Mouse (Mus musculus): ENCODE data around the gene B4galnt2. TPM values are rescaled to one million over a fixed set of nuclear protein-coding genes. Genes with fewer than 3 reads are reported as not detected.
"Not testable (repeated sequence)": the region's sequence is repeated elsewhere in the genome, so short reads cannot be mapped to it uniquely, and the experiment has no call there.

The B4galnt2 gene
- total RNA-seq (2018; cell fraction: chromatin; rRNA removed) = 1 to 10 TPM in 1 of 26 experiments, under 1 TPM in 12, not detected in 13; 0.39 to 1.4 (median 0.57) TPM
- under 1 TPM; 0.23 to 0.74 (median 0.51) TPM for total RNA-seq (2018; cell fraction: cytosol; rRNA removed)
- total RNA-seq (2018; cell fraction: nucleus; rRNA removed) = 1 to 10 TPM in 2 of 26 experiments, under 1 TPM in 11, not detected in 13; 0.30 to 1.3 (median 0.71) TPM
- 0.19 to 0.55 TPM (median 0.33 TPM) in 3 replicates for polyA plus RNA-seq (2018)

DNA sequence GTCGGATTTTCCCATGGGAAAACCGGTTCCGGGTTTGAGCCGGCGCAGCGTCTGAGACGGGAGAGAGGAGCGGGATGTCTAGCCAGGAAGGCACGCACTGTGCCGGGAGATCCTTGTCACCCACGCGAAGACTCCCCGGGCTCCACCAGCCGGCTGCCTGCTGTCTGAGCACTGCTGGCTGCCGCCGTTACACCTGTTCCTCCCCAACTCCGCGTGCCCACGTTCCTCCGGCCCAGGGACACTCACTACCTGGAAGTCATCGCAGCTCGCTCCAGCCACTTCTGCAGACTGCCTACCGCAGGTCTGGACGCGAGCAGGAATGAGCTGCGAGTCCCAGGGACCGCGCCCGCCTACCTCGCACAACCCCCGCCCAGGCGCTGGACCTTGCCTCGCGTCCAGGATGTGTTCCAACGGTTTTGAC lies at the start of gene B4galnt2:
Gene B4galnt2 (minus strand): TSS at position 321 of the 421 bp plus-strand sequence.
- H3K36me3 ChIP-seq (ENCODE audit: inconsistent target) = no peaks in the 10 kb centered on the region

DNA sequence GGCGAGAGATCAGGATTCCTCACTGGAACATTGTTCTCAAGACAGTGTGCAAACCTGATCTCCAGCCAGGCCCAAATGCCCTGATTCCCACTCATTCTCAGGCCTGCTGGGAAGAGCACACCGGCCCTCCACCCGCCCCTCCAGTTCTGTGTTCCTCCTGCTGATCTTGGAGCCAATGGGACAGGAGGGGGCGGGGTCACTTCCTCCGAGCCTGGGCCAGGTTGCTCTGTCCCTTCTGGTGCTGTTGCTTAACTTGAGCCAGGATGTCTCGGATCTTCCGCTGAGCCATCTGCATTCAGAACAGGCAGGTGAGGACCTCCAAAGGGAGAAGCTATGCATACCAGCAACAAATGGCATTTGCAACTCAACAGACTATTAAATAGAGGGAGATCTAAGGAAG lies 48.6 kb upstream of the B4galnt2 start:
- WGBS (ENCODE audit: missing documents) = 70% methylated on average over 7 of the region's 7 CpGs
- H3K36me3 ChIP-seq (ENCODE audit: inconsistent target) = no peaks in the 10 kb centered on the region
- H3K27ac ChIP-seq = no peak overlapping the region
- H3K4me3 ChIP-seq (ENCODE audit: inconsistent target) = no peak overlapping the region
- no peaks in the 10 kb centered on the region for H3K79me2 ChIP-seq (ENCODE audit: inconsistent target)

More for the DNA sequence above, at the start of gene B4galnt2:
- Histone ChIP-seq H3K79me2 (ENCODE audit: inconsistent target) (no peaks in the 10 kb centered on the region), H3K27ac (no peak within 1 kb of the TSS), H3K4me3 (ENCODE audit: inconsistent target) (no peak within 1 kb of the TSS)
- WGBS (ENCODE audit: missing documents) = 3% methylated on average over 35 of the region's 35 CpGs

DNA sequence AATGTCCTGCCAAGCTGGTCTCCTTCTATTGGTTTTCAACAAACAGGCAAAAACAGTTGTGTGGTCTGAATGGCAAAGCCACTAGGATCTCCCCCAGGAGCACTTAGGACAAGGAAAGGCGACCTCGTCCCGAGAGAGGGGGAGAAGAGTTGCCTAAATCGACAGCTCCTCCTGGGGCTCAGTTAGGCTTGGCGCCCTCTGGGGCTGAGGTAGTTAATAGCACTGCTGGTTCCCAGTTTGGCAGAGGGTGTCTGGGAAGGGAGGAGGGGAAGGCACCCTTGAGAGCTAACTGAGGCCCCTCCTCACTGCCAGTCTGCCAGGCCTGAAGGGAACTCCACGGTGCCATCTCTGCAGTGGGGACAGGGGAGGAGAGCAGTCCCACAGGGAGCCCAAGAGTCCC lies 44.5 kb upstream of the B4galnt2 start:
- Histone ChIP-seq H3K4me3 (ENCODE audit: inconsistent target) (no peak overlapping the region), H3K27ac (no peak overlapping the region), H3K36me3 (ENCODE audit: inconsistent target) (no peaks in the 10 kb centered on the region), H3K79me2 (ENCODE audit: inconsistent target) (no peaks in the 10 kb centered on the region)
- 73% methylated on average over 6 of the region's 6 CpGs for WGBS (ENCODE audit: missing documents)

DNA sequence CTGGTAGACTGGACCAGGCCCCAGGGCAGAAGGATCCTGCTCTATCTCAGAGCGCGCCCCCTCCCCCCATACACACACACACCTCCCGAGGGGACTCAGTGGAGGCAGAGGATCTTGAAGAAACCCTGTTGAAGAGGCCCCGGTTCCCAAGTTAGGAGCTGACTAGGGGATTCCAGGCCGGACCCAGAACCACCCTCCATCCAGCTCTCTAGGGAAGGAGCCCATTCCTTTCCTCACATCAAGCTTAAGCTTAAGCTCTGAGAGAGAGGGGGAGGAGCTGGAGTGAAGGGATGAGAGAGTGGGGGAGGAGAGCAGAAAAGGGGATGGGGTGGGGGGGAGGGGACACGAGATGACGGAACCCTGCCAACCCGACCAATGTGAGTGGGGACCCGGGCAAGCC lies 43.6 kb upstream of the B4galnt2 start:
- Histone ChIP-seq H3K27ac (no peak overlapping the region), H3K79me2 (ENCODE audit: inconsistent target) (no peaks in the 10 kb centered on the region), H3K4me3 (ENCODE audit: inconsistent target) (no peak overlapping the region), H3K36me3 (ENCODE audit: inconsistent target) (no peaks in the 10 kb centered on the region)
- 100% methylated on average over 3 of the region's 9 CpGs for WGBS (ENCODE audit: missing documents)

DNA sequence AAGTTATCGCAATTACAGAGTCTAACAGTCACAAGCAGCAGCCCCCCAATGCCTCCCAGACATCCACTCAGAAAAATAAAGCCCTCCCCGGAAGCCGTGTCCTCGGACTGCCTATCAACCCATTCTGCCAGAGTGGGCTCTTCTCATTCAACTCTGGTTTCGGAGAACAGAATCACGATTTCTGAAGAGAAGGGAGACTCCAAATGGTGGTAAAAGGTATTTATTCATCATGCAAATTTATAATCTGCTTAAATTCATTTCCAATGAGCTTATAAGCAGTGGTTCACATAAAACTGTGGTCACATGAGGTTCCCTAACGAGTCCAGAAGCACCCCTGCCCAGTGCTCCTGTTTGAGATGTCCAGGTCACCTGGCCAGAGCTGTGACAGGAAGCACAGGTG lies 42.7 kb upstream of the B4galnt2 start:
- Histone ChIP-seq H3K4me3 (ENCODE audit: inconsistent target) (no peak overlapping the region), H3K27ac (no peak overlapping the region), H3K79me2 (ENCODE audit: inconsistent target) (no peaks in the 10 kb centered on the region), H3K36me3 (ENCODE audit: inconsistent target) (no peaks in the 10 kb centered on the region)
- WGBS (ENCODE audit: missing documents) = 83% methylated on average over 7 of the region's 7 CpGs

DNA sequence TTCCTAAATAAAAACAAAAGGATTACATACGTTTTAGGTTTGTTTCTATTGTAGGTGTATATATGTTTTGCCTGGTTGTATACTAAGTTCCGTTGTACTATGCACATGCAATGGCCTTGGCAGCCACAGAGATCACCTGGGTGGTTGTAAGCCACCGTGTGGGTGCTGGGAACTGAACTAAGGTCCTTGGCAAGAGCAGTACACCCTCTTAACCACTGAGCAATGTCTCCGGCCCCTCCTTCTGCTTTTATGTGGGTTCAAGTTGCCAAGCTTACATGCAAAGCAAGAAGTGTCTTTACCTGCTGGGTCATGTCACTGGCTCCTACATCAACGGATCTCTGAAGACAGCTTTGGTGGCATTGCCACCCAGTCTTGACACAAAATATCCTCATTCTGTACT lies 38.6 kb upstream of the B4galnt2 start:
- H3K79me2 ChIP-seq (ENCODE audit: inconsistent target) = no peaks in the 10 kb centered on the region
- no peak overlapping the region for H3K27ac ChIP-seq
- H3K4me3 ChIP-seq (ENCODE audit: inconsistent target) = no peak overlapping the region
- H3K36me3 ChIP-seq (ENCODE audit: inconsistent target) = no peaks in the 10 kb centered on the region
- 85% methylated on average over 5 of the region's 5 CpGs for WGBS (ENCODE audit: missing documents)

DNA sequence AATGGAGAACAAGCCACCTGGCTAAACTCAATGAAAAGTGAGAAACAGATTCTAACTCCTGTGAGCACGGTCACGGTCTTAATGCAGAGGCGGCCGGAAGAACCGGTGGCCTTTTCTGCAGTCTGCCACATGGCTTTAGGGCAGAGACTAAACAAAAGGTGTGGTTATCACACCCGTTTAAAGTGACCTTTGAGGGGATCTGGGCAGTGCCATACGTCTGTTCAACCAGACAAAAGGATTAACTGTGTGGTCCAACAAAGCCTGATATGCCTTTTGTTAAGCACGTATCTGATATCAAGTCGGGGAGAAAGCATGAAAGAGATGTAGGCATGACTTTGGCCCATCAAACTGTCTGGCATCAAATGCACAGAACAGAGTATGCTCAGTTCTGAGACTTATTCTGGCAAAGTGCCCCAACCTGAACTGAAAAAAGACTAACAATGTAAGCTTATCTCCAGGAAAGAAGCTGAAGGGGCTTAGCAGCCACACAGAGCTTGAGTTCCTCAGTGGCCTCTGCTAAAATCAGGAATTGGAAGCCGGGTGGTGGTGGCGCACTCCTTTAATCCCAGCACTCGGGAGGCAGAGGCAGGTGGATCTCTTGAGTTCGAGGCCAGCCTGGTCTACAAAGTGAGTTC lies 31.3 kb upstream of the B4galnt2 start:
- WGBS (ENCODE audit: missing documents) = 90% methylated on average over 13 of the region's 13 CpGs

DNA sequence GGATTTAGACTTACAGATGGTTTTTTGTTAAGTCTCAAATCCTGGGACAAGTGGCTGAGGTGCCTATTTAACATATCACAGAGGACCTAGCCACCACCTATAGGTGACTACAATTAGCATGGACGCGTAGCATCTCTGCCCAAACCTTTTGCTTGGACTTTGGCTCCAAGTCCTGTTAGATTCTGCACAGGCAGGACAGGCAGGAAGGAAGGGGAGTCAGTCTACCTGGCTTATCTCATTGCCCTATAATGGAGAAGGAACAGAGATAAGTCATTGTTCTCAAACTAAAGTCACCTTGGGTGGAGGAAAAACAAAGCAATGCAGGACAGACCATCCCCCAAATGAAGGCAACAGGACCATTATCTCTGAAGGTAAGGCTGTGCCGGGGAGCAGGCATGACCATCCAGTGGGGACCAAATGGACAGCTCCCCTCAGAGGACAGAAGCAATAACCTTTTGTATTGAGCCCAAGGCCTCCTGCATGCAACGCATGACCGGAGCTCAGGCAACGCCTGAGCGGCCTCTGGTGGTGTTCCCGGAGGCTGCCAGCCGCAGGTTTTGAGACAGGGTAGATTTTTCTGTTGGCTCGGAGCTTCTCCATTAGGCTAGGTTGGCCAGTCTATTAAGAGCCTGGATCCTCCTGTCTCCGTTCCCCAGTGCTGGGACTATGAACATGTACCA lies 25.3 kb upstream of the B4galnt2 start:
- H3K4me3 ChIP-seq (ENCODE audit: inconsistent target) = no peak overlapping the region
- WGBS (ENCODE audit: missing documents) = 34% methylated on average over 11 of the region's 11 CpGs
- no peaks in the 10 kb centered on the region for H3K79me2 ChIP-seq (ENCODE audit: inconsistent target)
- H3K27ac ChIP-seq = no peak overlapping the region
- no peaks in the 10 kb centered on the region for H3K36me3 ChIP-seq (ENCODE audit: inconsistent target)

More for the DNA sequence above, 31.3 kb upstream of the B4galnt2 start:
- no peak overlapping the region for H3K27ac ChIP-seq
- H3K79me2 ChIP-seq (ENCODE audit: inconsistent target) = no peaks in the 10 kb centered on the region
- H3K36me3 ChIP-seq (ENCODE audit: inconsistent target) = no peaks in the 10 kb centered on the region
- no peak overlapping the region for H3K4me3 ChIP-seq (ENCODE audit: inconsistent target)

DNA sequence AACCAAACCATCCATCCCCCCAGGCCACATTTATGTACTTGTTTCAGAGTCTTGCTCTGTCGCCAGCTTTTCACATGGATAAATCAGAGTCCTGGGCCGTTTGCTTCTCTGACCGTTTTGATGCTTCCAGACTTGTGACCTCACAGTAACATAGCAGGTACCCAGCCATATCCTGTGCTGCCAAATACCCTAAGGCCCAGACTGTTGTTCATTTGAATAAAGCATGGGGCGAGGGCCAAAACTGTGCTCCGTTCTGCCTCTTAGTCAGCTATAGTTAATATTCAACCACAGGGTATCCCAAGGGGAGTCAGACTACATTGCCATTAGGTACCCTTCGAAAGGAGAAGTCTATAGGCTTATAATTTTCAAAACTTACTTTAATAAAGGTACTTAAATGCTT lies 21.7 kb upstream of the B4galnt2 start:
- no peaks in the 10 kb centered on the region for H3K36me3 ChIP-seq (ENCODE audit: inconsistent target)
- no peak overlapping the region for H3K27ac ChIP-seq
- WGBS (ENCODE audit: missing documents) = 93% methylated on average over 6 of the region's 6 CpGs
- H3K79me2 ChIP-seq (ENCODE audit: inconsistent target) = no peaks in the 10 kb centered on the region
- no peak overlapping the region for H3K4me3 ChIP-seq (ENCODE audit: inconsistent target)

DNA sequence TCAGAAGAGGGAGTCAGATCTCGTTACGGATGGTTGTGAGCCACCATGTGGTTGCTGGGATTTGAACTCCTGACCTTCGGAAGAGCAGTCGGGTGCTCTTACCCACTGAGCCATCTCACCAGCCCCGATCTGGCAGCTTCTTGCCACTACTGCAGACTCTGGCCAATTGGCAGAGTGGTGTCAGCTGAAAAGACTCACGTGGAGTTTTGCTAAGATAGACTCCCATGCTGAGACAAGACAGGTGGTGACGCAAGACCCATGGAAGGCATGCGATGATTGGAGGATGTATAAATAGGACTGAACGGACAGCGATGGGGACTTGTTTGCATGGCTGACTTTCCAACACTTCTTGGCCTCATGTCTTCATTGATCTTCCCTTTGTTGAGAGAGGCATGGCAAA lies 17.5 kb upstream of the B4galnt2 start:
- not testable (repeated sequence) for H3K27ac ChIP-seq; H3K79me2 ChIP-seq (ENCODE audit: inconsistent target); H3K4me3 ChIP-seq (ENCODE audit: inconsistent target); H3K36me3 ChIP-seq (ENCODE audit: inconsistent target)
- 89% methylated on average over 6 of the region's 10 CpGs for WGBS (ENCODE audit: missing documents)

DNA sequence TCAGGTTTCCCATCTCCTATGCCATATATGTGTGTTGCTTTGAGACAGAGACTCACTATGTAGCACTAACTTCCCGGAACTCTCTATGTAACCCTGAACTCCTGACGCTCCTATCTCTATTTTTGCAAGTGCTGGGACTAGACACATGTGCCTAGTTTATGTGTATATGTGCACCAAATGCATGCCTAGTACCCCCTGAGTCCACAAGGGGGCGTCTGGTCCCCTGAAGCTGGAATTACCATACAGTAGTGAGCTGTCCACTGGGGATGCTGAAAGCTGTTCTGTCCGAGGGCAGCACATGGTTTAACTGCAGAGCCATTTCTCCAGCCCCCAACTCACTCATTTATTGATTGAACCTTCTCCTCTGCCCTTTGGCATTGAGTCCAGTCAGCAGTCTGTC lies 11.7 kb upstream of the B4galnt2 start:
- WGBS (ENCODE audit: missing documents) = 84% methylated on average over 4 of the region's 4 CpGs
- H3K36me3 ChIP-seq (ENCODE audit: inconsistent target) = no peaks in the 10 kb centered on the region

DNA sequence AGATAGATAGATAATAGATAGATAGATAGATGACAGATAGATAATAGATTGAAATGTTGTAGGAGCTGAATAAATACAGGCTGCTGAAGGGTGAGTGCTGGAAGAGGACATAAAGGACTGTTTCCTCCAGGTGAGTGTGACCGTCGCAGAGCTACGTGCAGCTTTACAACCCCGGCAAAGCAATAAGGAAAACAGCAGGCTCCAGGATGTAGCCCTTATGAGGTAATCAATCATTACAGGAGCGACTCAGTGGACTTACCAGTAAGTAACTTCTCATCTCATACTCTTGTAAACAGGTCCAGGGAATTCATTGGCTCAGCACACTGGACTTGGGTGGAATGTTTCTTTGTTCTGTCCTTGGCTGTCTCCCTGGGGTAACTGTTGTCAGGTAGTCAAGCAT lies 11.3 kb upstream of the B4galnt2 start:
- no peak overlapping the region for H3K27ac ChIP-seq
- no peaks in the 10 kb centered on the region for H3K36me3 ChIP-seq (ENCODE audit: inconsistent target)
- WGBS (ENCODE audit: missing documents) = 88% methylated on average over 5 of the region's 5 CpGs
- no peak overlapping the region for H3K4me3 ChIP-seq (ENCODE audit: inconsistent target)
- H3K79me2 ChIP-seq (ENCODE audit: inconsistent target) = no peaks in the 10 kb centered on the region

More for the DNA sequence above, 11.7 kb upstream of the B4galnt2 start:
- Histone ChIP-seq H3K4me3 (ENCODE audit: inconsistent target) (no peak overlapping the region), H3K27ac (no peak overlapping the region), H3K79me2 (ENCODE audit: inconsistent target) (no peaks in the 10 kb centered on the region)

DNA sequence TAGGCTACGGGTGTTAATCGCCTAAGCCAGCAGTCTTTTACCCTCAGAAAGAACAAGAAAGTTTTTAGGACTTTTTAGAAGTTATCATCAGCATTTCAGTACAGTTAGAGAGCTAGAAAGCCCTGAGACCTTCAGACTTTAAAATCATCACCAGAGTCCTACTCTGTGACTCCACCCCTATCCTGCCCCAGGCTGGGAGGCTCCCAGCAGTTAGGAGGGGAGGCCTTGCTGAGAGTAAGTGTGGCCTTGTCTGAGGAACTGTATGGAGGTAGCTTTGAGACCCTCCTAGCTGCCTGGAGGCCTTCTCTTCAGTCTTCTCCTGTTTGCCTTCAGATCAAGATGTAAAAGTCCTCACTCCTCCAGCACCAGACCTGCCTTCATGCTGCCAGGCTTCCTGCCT lies 9.5 kb upstream of the B4galnt2 start:
- no peaks in the 10 kb centered on the region for H3K79me2 ChIP-seq (ENCODE audit: inconsistent target)
- H3K4me3 ChIP-seq (ENCODE audit: inconsistent target) = no peak overlapping the region
- H3K36me3 ChIP-seq (ENCODE audit: inconsistent target) = no peaks in the 10 kb centered on the region
- H3K27ac ChIP-seq = no peak overlapping the region
- WGBS (ENCODE audit: missing documents) = 100% methylated on average over 2 of the region's 2 CpGs

DNA sequence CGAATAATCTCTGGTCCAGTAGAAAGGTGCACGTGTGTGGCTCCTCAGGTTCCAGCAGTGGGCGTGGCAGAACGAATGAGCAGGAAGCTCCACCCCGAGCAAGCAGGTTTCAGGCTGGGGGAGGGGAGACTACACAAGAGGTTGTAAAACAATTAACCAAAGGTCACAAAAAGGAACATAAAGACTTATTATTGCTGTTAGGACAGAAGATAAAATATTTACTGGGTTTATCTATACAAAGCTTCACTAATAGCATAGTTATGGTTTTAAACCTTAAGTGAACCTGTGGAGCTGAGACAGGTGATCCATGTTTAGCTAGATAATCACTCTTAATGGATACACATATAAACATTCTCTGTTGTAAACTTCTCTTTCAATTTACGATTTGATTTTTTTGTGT lies 8.8 kb upstream of the B4galnt2 start:
- not testable (repeated sequence) for H3K36me3 ChIP-seq (ENCODE audit: inconsistent target); H3K27ac ChIP-seq; H3K79me2 ChIP-seq (ENCODE audit: inconsistent target); H3K4me3 ChIP-seq (ENCODE audit: inconsistent target)
- WGBS (ENCODE audit: missing documents) = 6% methylated on average over 4 of the region's 6 CpGs

DNA sequence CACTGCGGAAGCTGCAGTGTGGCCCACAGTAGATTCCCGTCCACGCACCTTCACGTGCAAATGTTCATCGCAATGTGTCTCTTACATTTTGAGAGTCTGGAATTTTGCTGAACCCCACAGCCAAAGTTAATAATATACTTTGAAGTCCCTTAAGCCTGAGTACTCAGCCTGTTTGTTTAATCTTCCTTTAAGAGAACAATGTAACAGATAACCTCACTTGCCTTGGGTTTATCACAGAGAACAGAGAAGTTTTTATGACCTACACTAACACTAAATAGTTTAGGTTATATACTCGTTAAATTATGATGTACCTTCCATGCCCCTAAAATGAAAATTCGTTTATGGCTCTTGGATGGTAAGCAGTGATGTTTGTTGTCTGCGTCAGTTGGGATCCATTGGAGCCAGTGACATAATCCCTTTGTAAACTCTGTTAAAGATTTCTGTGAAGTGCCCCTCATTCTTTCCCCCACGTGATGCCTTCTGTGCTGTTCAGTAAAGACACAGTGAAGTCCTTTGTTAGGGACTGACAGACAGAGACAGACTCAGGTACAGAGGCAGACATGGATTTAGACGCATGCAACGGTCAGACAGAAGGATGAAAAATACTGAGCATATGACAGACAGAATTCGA lies 7.4 kb upstream of the B4galnt2 start:
- WGBS (ENCODE audit: missing documents) = 80% methylated on average over 12 of the region's 12 CpGs
- H3K4me3 ChIP-seq (ENCODE audit: inconsistent target) = no peak overlapping the region
- no peak overlapping the region for H3K27ac ChIP-seq
- H3K36me3 ChIP-seq (ENCODE audit: inconsistent target) = no peaks in the 10 kb centered on the region
- H3K79me2 ChIP-seq (ENCODE audit: inconsistent target) = no peaks in the 10 kb centered on the region

Measured in macrophage (primary cell).